Mouse (Mus musculus): ENCODE data around the gene Cpne4. TPM values are rescaled to one million over a fixed set of nuclear protein-coding genes. Genes with fewer than 3 reads are reported as not detected.

Cpne4 gene
- polyA plus RNA-seq, 2 experiments, result 0.19 to 0.22 TPM

GRCm38 (mm10) chr9:104742661-104743380 lies 195.7 kb downstream of the Cpne4 start:
- ATAC-seq (ENCODE audit: low FRiP score, low read depth), result no peak
- Histone ChIP-seq H3K4me3 (replicated peaks; ENCODE audit: low read length) (no peak overlapping the region), H3K36me3 (ENCODE audit: control insufficient read depth, insufficient read depth, low read length) (no peaks in the 10 kb centered on the region), H3K27me3 (ENCODE audit: control insufficient read depth, insufficient read depth, low read length) (no peaks in the 10 kb centered on the region), H3K4me2 (replicated peaks; ENCODE audit: low read depth, low read length, severe bottlenecking) (no peak overlapping the region), H3K9me3 (ENCODE audit: control insufficient read depth, low read length) (no peaks in the 10 kb centered on the region), H3K27ac (replicated peaks; ENCODE audit: low read depth, low read length) (no peak overlapping the region), H3K9ac (ENCODE audit: low read depth, low read length, severe bottlenecking) (no peak overlapping the region), H3K4me1 (ENCODE audit: control insufficient read depth, insufficient read depth, low read length) (no peaks in the 10 kb centered on the region)
- DNase-seq (ENCODE audit: low spot score), result no peak
- 76% methylated on average over 14 of the region's 14 CpGs for WGBS
- TF ChIP-seq POLR2A (IDR thresholded peaks at IDR 0.05; ENCODE audit: borderline replicate concordance, extremely low read depth, insufficient read depth, insufficient read length), result no peak

GRCm38 (mm10) chr9:104755519-104755918 lies 208.4 kb downstream of the Cpne4 start:
- TF ChIP-seq POLR2A (IDR thresholded peaks at IDR 0.05; ENCODE audit: borderline replicate concordance, extremely low read depth, insufficient read depth, insufficient read length), result no peak
- no peaks in the 10 kb centered on the region for H3K9me3 ChIP-seq (ENCODE audit: control insufficient read depth, low read length)
- no peak overlapping the region for H3K4me2 ChIP-seq (replicated peaks; ENCODE audit: low read depth, low read length, severe bottlenecking)
- ATAC-seq (ENCODE audit: low FRiP score, low read depth) (no peak), DNase-seq (ENCODE audit: low spot score) (no peak)
- no peak overlapping the region for H3K27ac ChIP-seq (replicated peaks; ENCODE audit: low read depth, low read length)
- no peak overlapping the region for H3K4me3 ChIP-seq (replicated peaks; ENCODE audit: low read length)
- H3K36me3 ChIP-seq (ENCODE audit: control insufficient read depth, insufficient read depth, low read length), result no peaks in the 10 kb centered on the region
- H3K9ac ChIP-seq (ENCODE audit: low read depth, low read length, severe bottlenecking), result no peak overlapping the region
- 88% methylated on average over 14 of the region's 14 CpGs for WGBS
- no peaks in the 10 kb centered on the region for H3K27me3 ChIP-seq (ENCODE audit: control insufficient read depth, insufficient read depth, low read length)
- H3K4me1 ChIP-seq (ENCODE audit: control insufficient read depth, insufficient read depth, low read length), result no peaks in the 10 kb centered on the region

- Histone ChIP-seq H3K4me3 (replicated peaks; ENCODE audit: low read length) (no peak overlapping the region), H3K9me3 (ENCODE audit: control insufficient read depth, low read length) (no peaks in the 10 kb centered on the region), H3K4me1 (ENCODE audit: control insufficient read depth, insufficient read depth, low read length) (no peaks in the 10 kb centered on the region), H3K4me2 (replicated peaks; ENCODE audit: low read depth, low read length, severe bottlenecking) (no peak overlapping the region), H3K9ac (ENCODE audit: low read depth, low read length, severe bottlenecking) (no peak overlapping the region), H3K27me3 (ENCODE audit: control insufficient read depth, insufficient read depth, low read length) (no peaks in the 10 kb centered on the region), H3K27ac (replicated peaks; ENCODE audit: low read depth, low read length) (no peak overlapping the region), H3K36me3 (ENCODE audit: control insufficient read depth, insufficient read depth, low read length) (no peaks in the 10 kb centered on the region)
- ATAC-seq (ENCODE audit: low FRiP score, low read depth) (no peak), DNase-seq (ENCODE audit: low spot score) (no peak)
- TF ChIP-seq POLR2A (IDR thresholded peaks at IDR 0.05; ENCODE audit: borderline replicate concordance, extremely low read depth, insufficient read depth, insufficient read length), result no peak
- 92% methylated on average over 7 of the region's 7 CpGs for WGBS
These were observed 212.9 kb downstream of the Cpne4 start for GRCm38 (mm10) chr9:104760031-104760430.

GRCm38 (mm10) chr9:104776198-104776815 lies 229.2 kb downstream of the Cpne4 start:
- Histone ChIP-seq H3K27me3 (ENCODE audit: control insufficient read depth, insufficient read depth, low read length) (no peaks in the 10 kb centered on the region), H3K4me2 (replicated peaks; ENCODE audit: low read depth, low read length, severe bottlenecking) (no peak overlapping the region), H3K9me3 (ENCODE audit: control insufficient read depth, low read length) (no peaks in the 10 kb centered on the region), H3K4me3 (replicated peaks; ENCODE audit: low read length) (no peak overlapping the region), H3K27ac (replicated peaks; ENCODE audit: low read depth, low read length) (no peak overlapping the region), H3K4me1 (ENCODE audit: control insufficient read depth, insufficient read depth, low read length) (no peaks in the 10 kb centered on the region), H3K9ac (ENCODE audit: low read depth, low read length, severe bottlenecking) (no peak overlapping the region), H3K36me3 (ENCODE audit: control insufficient read depth, insufficient read depth, low read length) (no peaks in the 10 kb centered on the region)
- no peak for ATAC-seq (ENCODE audit: low FRiP score, low read depth)
- TF ChIP-seq POLR2A (IDR thresholded peaks at IDR 0.05; ENCODE audit: borderline replicate concordance, extremely low read depth, insufficient read depth, insufficient read length), result no peak
- no peak for DNase-seq (ENCODE audit: low spot score)
- 88% methylated on average over 7 of the region's 7 CpGs for WGBS

GRCm38 (mm10) chr9:104777135-104777534 lies 230.0 kb downstream of the Cpne4 start:
- Histone ChIP-seq H3K27me3 (ENCODE audit: control insufficient read depth, insufficient read depth, low read length) (no peaks in the 10 kb centered on the region), H3K4me2 (replicated peaks; ENCODE audit: low read depth, low read length, severe bottlenecking) (no peak overlapping the region), H3K9ac (ENCODE audit: low read depth, low read length, severe bottlenecking) (no peak overlapping the region), H3K27ac (replicated peaks; ENCODE audit: low read depth, low read length) (no peak overlapping the region), H3K9me3 (ENCODE audit: control insufficient read depth, low read length) (no peaks in the 10 kb centered on the region), H3K4me3 (replicated peaks; ENCODE audit: low read length) (no peak overlapping the region), H3K36me3 (ENCODE audit: control insufficient read depth, insufficient read depth, low read length) (no peaks in the 10 kb centered on the region), H3K4me1 (ENCODE audit: control insufficient read depth, insufficient read depth, low read length) (no peaks in the 10 kb centered on the region)
- DNase-seq (ENCODE audit: low spot score) (no peak), ATAC-seq (ENCODE audit: low FRiP score, low read depth) (no peak)
- no peak for TF ChIP-seq POLR2A (IDR thresholded peaks at IDR 0.05; ENCODE audit: borderline replicate concordance, extremely low read depth, insufficient read depth, insufficient read length)
- 58% methylated on average over 3 of the region's 3 CpGs for WGBS
